In the genomic region with DNA sequence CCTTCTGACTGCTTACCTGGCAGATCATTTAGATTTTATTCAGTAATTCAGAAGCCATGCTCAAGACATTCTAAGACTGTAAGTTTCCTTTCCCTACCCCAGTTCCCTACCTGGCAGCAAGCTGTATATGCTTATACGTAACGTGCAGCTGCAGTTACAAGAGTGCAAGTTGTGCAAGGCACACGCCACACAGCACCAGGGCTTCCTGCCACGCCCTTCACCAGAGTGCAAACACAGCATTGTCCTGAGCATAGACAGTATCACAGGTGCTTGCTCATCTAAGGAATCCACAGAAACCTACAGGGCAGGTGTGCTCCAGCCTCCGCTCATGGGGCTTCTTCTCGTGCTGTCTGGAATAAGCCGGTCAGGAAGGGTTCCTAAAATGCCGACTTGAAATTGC, we compare ENCODE assay signal across 22 mouse cellular contexts.
"Had no signal": no experiment of that assay in that cellular context is flagged by ENCODE, and none has a peak within 500 bp of the region (broad histone marks: within the 10 kb centered on the region; RNA-seq: fewer than 3 reads in every experiment).

No protein-coding gene starts in this region.

- H3K27me3 ChIP-seq: limb, embryonic 12.5 days; liver, embryonic 15.5 days; megakaryocyte, embryonic 14.5 days; midbrain, embryonic 13.5 days; neural tube, embryonic 12.5 days; neural tube, embryonic 15.5 days; stomach, embryonic 15.5 days had no signal

- H3K9ac ChIP-seq: limb, embryonic 12.5 days; limb, embryonic 15.5 days; liver, embryonic 12.5 days; liver, embryonic 15.5 days; midbrain, embryonic 13.5 days; neural tube, embryonic 12.5 days; neural tube, embryonic 15.5 days; stomach, embryonic 15.5 days had no signal

- H3K4me2 ChIP-seq: limb, embryonic 12.5 days; limb, embryonic 15.5 days; liver, embryonic 12.5 days; liver, embryonic 15.5 days; midbrain, embryonic 13.5 days; neural tube, embryonic 12.5 days; neural tube, embryonic 15.5 days; stomach, embryonic 15.5 days had no signal

- ATAC-seq: liver, embryonic 12.5 days; midbrain, embryonic 13.5 days had no signal

- DNase-seq: kidney, adult 11 months; kidney, adult 8-10 months; kidney, postnatal 14 days; kidney, postnatal 4 days; left cerebral cortex, postnatal 4 days; lung, adult 2 months; lung, postnatal 14 days; lung, postnatal 4 days; retina, postnatal 1 day; right cerebral cortex, postnatal 25 days; spleen, adult 18-20 months; thymus, postnatal 25 days had no signal

- H3K27ac ChIP-seq: limb, embryonic 12.5 days; limb, embryonic 15.5 days; liver, embryonic 12.5 days; liver, embryonic 15.5 days; midbrain, embryonic 10.5 days; midbrain, embryonic 13.5 days; neural tube, embryonic 12.5 days; neural tube, embryonic 15.5 days; stomach, embryonic 15.5 days had no signal

- H3K4me1 ChIP-seq: limb, embryonic 12.5 days; limb, embryonic 15.5 days; liver, embryonic 12.5 days; liver, embryonic 15.5 days; megakaryocyte, embryonic 14.5 days; midbrain, embryonic 10.5 days; midbrain, embryonic 13.5 days; neural tube, embryonic 12.5 days; neural tube, embryonic 15.5 days; stomach, embryonic 15.5 days had no signal

- H3K9me3 ChIP-seq: limb, embryonic 12.5 days; limb, embryonic 15.5 days; liver, embryonic 12.5 days; liver, embryonic 15.5 days; megakaryocyte, embryonic 14.5 days; midbrain, embryonic 10.5 days; midbrain, embryonic 13.5 days; neural tube, embryonic 12.5 days; neural tube, embryonic 15.5 days; stomach, embryonic 15.5 days had no signal

- H3K4me3 ChIP-seq: limb, embryonic 12.5 days; limb, embryonic 15.5 days; liver, embryonic 12.5 days; liver, embryonic 15.5 days; megakaryocyte, embryonic 14.5 days; midbrain, embryonic 10.5 days; midbrain, embryonic 13.5 days; neural tube, embryonic 12.5 days; neural tube, embryonic 15.5 days; stomach, embryonic 15.5 days had no signal
